Mouse (Mus musculus): ENCODE data around the gene Ifih1.

Ifih1 gene

DNA sequence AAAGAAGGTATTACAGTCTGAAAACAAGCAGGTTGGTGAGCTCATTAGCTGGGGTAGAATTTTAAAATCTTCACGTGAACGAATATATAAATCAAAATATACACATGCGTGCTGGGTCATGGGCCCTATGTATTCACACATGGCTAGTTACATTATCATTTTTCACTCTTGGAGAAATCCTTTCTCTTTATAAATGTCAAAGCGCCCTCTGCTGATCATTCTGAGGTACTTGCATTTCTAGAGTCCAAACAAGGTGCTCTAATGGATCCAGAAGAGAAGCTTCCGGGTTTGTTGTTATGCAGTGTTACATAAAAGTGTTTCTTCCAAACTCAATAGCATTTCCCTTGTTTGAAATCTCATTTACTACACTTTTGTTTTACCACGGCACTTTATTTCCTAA lies 15.6 kb downstream of the Ifih1 start:
- peak; percentile 87 for DNase-seq (ENCODE audit: low read depth)

DNA sequence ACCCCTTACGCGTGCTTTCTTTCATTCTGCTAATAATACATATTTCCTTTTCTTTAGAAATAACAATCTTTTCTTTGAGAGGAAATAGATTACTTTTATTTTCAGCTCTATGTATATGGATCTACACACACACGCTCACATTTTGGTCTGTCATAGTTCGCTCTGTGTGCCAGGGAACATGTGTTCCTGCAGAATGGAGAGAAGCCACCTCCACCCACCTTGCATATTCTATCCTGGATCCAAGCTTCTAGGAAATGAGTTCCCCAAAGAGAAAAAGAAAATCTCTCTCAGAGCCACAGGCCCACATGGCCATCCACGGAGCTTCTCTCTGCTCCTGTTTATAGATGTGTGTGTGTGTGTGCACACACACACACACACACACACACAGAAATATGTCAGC lies 17.7 kb downstream of the Ifih1 start:
- no peak for DNase-seq (ENCODE audit: low read depth)

DNA sequence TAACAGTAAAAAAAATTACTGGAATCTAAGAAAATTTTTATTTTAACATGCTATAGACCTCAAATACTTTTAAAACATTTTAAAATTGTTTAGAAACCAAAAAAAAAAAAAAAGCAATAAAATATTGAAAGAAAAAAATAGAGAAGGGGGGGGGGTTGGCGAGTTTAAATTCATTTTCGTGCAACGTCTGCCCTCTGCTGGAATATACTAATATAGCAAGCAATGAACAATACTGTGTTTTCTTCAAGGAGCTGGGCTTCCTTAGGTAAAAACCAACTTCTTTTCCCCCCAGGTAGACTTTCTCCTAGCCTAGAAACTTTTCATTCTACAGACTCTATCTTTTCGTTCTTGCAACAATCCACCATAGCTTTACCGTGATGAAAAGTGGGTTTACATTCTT lies 18.3 kb downstream of the Ifih1 start:
- peak; percentile 73 for DNase-seq (ENCODE audit: low read depth)

DNA sequence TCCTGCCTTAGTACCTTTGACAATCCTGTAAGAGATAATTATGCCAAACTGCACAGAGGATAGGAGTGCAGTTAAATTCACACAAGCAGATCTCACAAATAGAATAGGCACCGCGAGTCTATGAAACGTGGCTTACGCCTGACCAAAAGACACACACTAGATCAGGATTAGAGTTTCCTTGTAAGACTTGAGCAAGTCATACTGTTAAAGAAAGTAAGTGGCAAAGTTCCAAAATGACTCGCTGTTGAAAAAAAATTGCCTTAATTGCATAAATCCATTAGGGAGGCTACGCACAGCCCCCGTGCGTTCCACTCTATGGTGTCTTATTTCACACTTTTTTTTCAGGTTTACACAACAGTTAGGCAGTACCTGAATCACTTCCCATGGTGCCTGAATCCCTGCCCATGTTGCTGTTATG lies 23.0 kb downstream of the Ifih1 start:
- peak; percentile 91 for DNase-seq (ENCODE audit: low read depth)

DNA sequence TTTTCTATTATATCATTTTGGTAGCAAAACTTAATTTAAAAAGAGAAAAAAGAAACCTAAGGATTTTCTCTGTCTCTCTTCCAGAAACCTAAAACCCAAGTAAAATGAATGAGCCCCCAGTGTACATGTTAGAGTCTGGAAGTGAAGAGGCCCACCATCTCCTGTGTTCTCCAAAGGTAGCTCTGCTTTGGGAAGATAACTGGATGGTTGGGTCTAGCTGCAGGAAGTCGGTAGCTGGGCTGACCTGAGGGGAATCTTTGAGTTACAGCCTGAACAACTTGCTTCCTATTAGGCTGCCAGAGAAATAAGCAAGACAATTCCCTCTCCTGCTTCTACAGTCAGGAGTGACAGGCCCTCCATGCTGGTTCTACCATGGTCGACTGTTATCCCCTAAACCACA lies 26.4 kb downstream of the Ifih1 start:
- no peak for DNase-seq (ENCODE audit: low read depth)

DNA sequence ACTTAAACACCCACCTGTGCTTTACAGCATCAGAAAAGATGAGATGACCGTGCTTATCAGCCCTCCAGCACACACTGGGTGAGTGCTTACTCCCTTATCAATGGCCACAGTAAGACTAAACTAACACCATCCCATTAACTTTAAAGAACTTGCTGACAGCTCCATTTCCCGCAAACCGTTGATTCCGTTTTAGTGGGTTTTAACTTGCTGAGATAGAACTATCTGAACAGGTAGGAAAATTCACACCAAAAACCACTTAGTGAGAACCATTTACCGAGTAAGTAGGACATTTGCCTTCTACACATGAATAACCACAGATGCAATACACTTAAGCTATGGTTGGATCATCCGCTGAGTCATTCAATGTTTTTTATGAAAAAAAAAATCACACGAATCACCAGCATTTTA lies 27.1 kb downstream of the Ifih1 start:
- peak; percentile 75 for DNase-seq (ENCODE audit: low read depth)

DNA sequence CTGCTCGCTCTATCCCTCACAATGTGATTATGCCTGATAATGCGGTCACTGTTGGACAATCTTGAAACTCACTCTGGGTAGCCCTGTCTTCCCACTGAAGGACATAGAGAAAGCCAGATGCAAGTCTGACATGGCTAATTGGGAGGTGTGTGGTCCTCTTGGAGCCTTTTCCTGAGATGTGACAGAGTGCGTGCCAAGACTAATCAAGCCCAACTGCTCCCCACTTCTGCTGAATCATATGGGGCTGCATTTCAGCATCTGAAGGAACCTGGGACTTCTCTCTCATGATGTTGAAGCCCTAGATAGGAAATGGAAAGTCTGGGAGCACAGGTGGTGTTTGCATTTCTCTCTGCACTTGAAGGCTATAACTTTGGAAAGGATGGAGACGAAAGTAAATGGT lies 32.9 kb downstream of the Ifih1 start:
- DNase-seq (ENCODE audit: low read depth), result no peak

DNA sequence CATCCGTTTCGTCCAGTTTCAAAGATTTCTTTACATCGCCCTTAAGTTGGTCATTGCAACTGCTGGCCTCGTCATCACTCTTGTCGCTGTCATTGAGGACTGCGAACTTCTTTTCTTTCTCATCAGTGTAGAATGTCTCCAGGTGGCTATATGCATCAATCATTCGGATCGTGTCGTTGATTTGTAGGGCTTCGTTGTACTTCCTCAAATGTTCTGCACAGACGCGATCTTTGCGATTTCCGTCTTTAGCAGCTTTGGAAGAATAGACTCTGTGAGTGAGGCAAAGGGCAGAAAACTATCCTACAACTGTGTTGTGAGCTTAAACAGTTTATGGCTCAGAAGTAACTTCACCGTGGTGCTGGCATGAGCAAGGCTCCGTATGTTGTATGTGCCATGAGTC lies 39.9 kb downstream of the Ifih1 start:
- DNase-seq (ENCODE audit: low read depth), result no peak

DNA sequence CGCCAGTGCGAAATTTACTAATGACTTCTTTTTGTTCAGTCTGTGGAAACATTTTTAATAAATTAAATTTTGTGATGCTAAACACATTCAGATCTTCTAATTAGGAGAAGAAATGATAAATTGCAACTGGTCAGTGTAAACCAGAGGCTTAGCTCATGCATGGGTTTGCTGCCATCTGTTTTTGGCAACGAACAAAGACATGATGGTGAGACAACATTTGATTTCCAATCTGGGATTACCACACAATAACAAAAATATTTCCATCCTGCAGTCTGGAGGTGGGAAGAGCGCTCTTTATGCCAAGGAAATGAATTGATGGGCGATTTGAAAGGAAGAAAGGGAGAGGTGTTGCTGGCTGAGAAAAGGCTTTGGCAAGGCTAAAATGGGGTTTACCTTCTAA lies 42.5 kb downstream of the Ifih1 start:
- DNase-seq (ENCODE audit: low read depth), result no peak

DNA sequence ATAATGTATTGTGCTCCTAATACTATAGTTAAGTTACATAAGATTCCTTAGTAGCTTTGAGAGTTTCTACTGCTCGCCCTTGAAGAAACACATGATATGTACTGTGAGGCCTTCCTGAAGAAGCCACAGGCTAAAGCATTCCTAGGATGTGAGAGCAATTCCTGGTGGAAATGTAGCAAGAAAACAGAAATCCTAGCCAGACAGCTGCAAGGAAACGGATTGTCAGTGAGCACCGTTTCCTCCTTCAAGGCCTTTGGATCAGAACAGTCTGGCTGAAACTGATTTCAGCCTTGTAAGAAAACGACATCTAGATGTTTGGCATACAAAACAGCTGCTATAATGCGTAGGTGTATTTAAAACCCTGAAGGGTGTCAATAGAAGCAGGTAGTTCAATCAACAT lies 49.5 kb downstream of the Ifih1 start:
- DNase-seq (ENCODE audit: low read depth), result no peak

DNA sequence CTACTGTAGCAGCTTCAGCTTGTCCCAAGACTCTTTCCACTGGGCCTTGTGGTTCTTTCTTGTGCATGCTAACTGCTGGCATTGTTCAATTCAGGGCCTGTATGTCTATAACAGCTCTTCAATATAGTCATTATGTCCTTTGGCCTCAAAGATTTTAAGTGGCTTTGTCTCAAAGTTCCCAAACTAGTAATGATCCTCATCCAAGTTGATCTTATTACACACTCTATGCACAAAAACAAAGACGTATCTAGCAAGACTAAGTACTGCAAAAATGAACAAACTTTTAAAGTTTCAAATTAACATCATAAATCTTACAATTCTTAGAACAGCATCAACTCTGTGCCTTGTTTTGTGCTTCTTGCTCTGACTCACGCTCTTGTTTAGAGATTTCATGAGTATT lies 51.6 kb downstream of the Ifih1 start:
- DNase-seq (ENCODE audit: low read depth), result no peak

DNA sequence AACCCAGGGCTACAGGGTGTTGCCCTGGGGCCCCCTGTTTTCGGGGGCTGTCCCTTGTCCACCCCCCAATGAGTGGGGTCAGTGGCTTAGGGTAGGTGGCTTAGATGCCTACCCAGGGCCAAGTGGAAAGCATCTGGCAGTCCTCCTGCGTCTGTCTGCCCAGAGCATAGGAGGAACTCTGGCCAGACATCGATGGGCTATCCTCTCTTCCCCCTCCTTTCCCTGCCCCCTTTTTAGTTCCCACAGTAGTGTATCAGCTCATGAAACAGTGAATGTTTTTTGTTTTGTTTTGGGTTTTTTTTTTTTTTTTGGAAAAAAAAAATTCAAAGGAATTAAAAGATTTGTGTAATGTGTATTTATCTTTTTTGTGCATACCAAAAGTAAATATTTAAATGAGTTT lies 54.5 kb downstream of the Ifih1 start:
- DNase-seq (ENCODE audit: low read depth), result no peak

DNA sequence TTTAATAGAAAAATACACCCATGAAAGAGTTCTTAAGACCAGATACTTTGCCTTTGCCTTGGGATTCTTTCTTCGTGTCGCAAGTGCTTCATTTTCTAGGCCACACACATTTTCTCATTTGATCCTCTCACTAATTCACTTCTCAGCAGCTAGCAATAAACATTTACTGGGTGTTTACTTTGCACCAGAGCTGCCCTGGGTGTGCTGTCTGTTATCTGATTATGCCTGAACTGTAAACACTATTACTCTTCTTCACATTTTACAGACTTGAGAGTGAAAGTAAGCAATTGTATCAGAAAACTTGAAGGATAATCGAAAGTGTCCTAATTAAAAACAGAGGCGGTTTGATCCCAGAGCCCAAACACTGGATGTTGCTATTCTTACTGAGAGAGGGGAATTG lies 56.7 kb downstream of the Ifih1 start:
- DNase-seq (ENCODE audit: low read depth), result no peak

DNA sequence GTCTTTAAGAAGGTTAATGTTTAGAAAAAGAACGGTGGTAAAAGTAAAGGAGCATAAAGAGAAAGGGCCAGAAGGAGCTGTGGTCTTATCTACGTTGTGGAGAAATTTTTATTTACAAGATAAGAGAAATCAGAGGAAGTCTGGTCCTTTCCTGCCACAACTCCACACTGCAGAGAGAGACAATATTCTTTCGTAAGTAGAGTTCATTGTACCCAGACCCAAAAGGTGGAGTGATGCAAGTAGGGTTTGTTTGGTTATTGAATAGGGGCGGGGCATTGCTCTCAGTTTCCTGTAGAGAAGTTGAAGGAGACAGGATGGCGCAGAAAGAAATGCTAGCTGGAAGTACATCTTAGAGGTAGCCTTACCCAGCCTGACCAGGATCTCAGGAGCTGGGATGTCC lies 60.3 kb downstream of the Ifih1 start:
- peak; percentile 91 for DNase-seq (ENCODE audit: low read depth)

DNA sequence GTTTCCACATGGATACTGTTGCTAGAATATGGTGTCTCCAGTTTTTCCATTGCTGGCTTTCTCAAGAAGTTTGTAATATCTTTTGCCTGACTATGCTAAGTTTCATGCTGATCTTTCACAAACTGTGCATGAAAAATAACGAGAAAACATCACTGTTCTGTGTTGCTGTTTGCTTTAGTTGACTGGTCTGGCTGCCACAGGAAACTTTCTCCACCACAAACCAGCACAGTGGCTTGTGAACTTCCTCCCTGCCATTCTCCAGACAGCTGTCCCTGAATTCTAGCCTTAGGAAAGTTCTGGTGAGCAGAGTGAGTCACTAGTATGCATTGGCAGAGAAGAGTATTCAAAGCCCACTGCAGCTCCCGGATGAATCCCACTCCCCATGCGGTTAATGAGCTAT lies 71.1 kb downstream of the Ifih1 start:
- DNase-seq (ENCODE audit: low read depth), result peak; percentile 94

DNA sequence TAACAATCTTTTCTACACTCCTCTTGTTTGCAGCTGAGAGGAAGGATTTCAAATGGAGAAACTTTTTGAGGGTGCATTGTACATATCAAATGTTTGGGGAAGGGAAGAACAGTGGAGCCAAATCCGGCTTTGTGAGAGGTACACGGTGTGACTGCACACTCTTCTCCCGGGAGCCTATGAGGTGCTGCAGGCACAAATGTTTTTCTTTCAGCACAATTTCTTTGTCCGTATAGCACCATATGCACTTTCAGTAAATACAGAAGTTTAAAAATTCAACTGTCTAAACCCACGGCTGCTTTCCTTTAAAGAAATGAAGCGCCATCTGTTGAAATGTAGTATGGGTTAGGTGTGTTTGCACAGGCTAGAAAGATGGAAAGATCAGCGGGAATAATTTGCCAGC lies 71.8 kb downstream of the Ifih1 start:
- no peak for DNase-seq (ENCODE audit: low read depth)

DNA sequence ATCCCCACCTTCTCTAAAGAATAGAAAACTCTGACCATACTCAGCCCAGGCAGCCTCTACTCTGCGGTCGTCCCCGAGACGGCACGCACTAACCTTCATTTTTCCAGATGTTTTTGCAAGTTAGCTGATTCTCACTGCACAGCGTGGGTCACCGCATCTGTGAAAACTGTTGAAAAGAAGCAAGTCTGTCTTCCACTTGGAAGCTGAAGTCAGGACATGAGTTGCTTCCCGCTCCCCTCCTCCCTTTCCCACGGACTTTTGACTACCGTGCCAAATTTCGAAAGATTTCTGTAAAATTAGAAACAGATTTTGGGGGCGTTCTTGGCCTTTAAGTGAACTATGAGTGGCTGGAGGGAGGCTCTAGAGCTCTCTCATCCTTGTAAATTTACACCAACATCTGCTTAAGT lies 72.3 kb downstream of the Ifih1 start, which contains the start of gene Fap:
Fap (minus strand) TSS at position 323 of the 407 bp plus-strand sequence.
- no peak for DNase-seq (ENCODE audit: low read depth)

DNA sequence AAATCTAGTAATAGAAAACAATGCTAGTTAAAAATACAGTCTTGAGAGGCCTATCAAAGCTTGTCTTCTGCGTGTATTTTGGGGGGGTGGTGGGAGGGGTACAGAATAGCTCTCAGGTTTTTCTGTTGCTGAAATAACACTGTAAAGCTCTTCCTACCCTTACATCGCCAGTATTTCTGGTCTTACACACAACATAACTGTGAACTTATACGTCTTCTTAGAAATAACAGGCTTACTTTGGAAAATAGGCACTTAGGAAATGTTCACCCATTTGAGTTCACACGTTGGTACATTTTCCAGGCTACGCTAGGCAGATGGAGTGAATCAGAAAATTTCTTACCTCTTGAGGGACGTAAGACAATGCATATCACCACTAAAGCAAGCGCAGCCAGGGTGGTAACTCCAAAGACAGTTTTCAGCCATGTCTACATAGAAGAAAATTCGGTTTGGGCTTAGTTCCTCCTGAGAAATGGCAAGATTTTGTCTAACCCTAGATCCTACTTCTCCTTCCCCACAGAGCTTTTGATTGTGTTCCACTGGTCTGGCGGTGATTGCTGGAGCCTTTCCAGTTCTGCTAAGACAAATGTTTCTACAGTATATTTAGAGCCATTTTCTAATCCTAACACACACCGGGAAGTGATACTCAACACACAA lies 72.8 kb downstream of the Ifih1 start:
- no peak for DNase-seq (ENCODE audit: low read depth)

DNA sequence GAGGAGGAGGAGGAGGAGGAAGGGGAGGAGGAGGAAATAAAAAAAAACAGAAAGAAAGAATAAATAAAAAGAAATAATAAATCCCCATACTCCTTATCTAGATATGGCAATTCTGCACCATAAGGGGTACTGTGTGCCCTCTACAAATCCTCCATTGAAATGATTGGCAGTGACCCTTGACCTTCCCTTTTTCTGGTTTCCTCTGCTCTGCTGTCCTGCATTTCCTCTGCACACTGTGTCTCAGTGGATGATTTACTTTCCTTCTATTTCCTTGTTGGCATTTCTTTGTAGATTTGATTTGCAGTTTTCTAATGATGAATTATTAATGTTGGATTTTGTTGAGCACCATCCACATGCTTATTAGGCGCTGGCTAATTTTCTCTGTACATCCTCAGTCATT lies 81.4 kb downstream of the Ifih1 start:
- peak; percentile 20 for DNase-seq (ENCODE audit: low read depth)

DNA sequence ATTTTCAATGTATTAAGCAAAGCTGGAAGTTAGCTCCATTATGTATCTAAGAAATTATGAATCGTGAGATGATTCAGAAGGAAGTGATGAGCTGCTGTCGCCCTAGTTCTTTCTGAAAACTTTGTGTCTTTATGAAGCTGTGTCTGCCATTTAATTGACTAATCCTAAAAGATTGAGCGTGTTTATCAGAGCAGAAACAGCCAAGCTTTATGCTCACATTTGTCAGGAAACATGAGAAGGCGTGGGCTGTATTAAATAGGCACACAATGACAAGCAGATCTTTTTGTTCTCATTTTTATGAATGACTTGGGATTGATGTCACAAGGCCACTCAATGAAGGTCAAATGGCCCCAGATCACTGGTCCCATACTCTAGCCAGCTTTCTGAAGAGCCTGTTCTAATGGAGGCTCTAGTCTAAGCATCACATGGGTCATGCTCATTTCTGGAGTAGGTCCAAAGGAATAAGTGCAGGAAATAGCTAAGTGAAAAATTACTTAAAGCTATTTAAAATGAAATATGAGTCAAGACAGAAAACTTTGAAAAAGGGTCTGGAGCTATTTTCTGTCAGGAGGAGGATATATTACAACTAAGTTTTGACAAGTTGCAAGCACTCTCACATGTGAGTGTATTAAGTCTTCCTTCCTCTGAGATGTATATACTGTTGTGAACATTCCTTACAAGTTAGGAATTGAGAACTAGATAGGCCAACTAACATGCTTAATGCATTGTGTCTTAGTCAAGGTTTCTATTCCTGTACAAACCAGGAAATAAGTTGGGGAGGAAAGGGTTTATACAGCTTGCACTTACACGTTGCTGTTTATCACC lies 83.2 kb downstream of the Ifih1 start:
- DNase-seq (ENCODE audit: low read depth), result peak; percentile 23

DNA sequence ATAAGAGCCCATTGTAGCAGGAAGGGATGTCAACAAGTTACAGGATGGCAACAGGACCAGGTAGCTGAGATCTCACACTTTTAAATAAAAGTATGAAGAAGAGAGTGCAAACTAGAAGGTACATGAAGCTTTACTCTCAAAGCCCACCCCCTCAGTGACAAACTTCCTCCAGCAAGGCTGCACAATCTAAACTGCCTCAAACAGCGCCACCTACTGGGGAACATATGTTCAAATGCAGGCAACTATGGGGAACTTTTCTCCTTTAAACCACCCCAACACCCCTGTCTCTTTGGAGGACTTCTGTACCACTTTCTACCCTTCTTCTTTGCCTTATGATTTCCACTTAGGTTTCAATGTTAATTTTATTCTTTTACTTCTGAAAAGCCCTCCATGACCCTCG lies 88.6 kb downstream of the Ifih1 start:
- DNase-seq (ENCODE audit: low read depth), result no peak

DNA sequence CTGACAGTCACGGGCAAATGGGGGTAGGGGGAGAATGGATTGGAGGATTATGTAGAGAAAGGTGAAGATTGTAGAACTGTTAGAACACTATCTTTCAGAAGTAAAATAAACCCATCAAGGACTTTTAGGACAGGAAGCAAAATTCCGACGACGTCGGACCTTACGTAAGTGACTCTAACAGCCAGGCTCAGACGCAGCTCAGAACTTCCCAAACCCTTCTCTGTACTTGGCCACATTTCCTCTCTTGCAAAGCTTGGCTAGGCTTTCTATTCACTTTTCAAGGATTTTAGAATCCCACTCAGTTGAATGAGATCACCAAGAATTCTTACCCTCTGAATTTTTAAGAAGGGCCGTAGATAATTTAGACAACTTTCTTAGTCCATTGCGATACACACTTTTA lies 89.7 kb downstream of the Ifih1 start:
- DNase-seq (ENCODE audit: low read depth), result no peak

DNA sequence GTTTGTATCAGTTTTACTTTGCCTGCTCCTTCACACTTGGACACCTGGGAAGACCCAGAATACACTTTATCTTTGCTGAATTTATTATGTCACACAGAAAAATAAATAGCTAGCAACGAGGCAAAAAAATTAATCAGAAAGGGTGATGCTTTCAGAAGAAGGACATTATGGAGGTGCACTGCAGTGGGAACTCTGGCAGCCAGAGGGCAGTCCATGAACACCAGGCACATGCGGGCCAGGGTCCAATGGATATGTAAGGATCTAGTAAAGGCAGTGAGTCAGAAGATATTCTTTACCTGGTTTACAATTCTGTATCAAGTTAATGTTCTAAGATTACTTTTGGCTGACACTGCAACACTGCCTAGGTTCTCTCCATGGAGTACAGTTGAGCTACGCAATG lies 96.4 kb downstream of the Ifih1 start:
- peak; percentile 26 for DNase-seq (ENCODE audit: low read depth)

DNA sequence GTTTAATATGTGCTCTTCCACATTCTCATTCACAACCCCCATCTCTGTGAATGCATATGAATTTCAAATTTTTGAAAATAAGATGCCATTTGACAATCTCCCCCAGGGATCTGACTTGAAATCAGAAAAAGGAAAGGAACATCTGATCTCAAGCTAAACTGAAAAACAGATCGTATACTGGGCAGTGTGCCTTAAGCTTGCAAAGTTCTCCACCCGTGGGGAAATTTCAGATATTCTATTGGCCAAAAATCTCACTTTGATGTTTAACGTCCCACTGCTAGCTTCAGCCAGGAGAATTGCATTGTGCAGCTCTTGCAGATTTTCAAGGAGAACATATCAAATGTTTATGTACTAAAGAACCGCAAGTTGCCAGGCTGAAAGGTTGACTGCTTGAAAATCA lies 96.9 kb downstream of the Ifih1 start:
- no peak for DNase-seq (ENCODE audit: low read depth)

Data from 416B (cell line).